8 mouse cellular contexts compared by ENCODE assay signal in the genomic region with DNA sequence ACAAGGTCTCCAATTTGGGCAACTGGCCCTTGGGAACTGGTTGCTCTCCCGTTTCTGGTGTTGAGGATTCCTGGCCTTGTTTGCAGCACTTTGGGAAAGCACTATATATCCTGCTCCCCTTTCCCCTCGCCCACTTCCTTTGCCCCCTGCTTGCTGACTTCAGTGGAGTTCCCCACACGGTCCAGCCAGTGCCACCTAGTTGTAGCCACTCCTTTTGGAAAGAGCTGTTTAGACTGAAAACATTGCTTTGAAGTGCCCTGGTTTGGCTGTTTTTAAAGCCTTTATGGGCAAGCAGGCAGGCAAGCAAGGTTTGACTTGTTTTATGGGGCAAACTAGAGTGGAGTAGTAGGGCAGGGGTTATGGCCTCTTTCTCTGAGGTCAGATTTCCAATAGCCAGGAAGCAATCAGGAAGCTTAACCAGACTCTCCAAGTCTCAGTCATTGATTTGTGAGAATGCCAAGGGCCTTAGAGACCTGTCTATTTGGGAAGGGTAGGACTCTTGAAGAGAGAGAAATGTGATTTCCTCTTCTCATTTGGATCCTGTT. TPM values are rescaled to one million over a fixed set of nuclear protein-coding genes. Genes with fewer than 3 reads are reported as not detected.
DNase-seq lines count a peak whose midpoint lies in the region; ATAC-seq and TF ChIP-seq lines count a peak whose summit lies in the region.

No protein-coding gene starts in this region.

- H3K4me3 ChIP-seq in heart, adult 2 months: peak overlapping the region; percentile 50
- H3K4me3 ChIP-seq in embryonic facial prominence, embryonic 12.5 days: peak overlapping the region; percentile 68
- H3K4me3 ChIP-seq in midbrain, embryonic 10.5 days: peak overlapping the region; percentile 78

- intact Hi-C loops in heart, adult 2 months (cut with DNase I): loop anchor here (1.0 to 2.0 kb wide), 3 partner anchors 8 to 69 kb away; no protein-coding TSS in a partner anchor
- intact Hi-C loops in left cerebral cortex, postnatal 36 days (cut with DNase I): loop anchor here (2.0 to 5.0 kb wide), 3 partner anchors 45 to 83 kb away; no protein-coding TSS in a partner anchor
- intact Hi-C loops in left cerebral cortex, postnatal 4 days (cut with DNase I): loop anchor here (10.0 kb wide), 1 partner anchor 61 kb away; no protein-coding TSS in a partner anchor

- TF ChIP-seq EP300 in heart, adult 2 months (IDR thresholded peaks at IDR 0.05; ENCODE audit: insufficient read depth, low read depth, low read length): no peak

- H3K27me3 ChIP-seq in heart, adult 2 months (ENCODE audit: control insufficient read depth, insufficient read depth, low read length): no peaks in the 10 kb centered on the region
- H3K27me3 ChIP-seq in embryonic facial prominence, embryonic 12.5 days: no peaks in the 10 kb centered on the region
- peaks cover 20% of the 10 kb centered on the region for H3K27me3 ChIP-seq in midbrain, embryonic 10.5 days (ENCODE audit: low read depth, poor library complexity, severe bottlenecking)

- no peak for ATAC-seq in embryonic facial prominence, embryonic 12.5 days (ENCODE audit: insufficient number of reproducible peaks, insufficient read depth, low FRiP score, low TSS enrichment)

- H3K9ac ChIP-seq in heart, adult 2 months (ENCODE audit: low read depth, low read length): peak overlapping the region; percentile 80
- H3K9ac ChIP-seq in embryonic facial prominence, embryonic 12.5 days: peak overlapping the region; percentile 85

- H3K9me3 ChIP-seq in embryonic facial prominence, embryonic 12.5 days: no peaks in the 10 kb centered on the region
- no peaks in the 10 kb centered on the region for H3K9me3 ChIP-seq in midbrain, embryonic 10.5 days (replicated peaks)

- TF ChIP-seq CTCF in heart, adult 2 months (IDR thresholded peaks at IDR 0.05): no peak

- peak overlapping the region; percentile 91 for H3K4me2 ChIP-seq in embryonic facial prominence, embryonic 12.5 days (replicated peaks)

- peak overlapping the region; percentile 93 for H3K27ac ChIP-seq in heart, adult 2 months
- no peak overlapping the region for H3K27ac ChIP-seq in embryonic facial prominence, embryonic 12.5 days
- H3K27ac ChIP-seq in midbrain, embryonic 10.5 days (replicated peaks): no peak overlapping the region

- peaks cover 15% of the 10 kb centered on the region for H3K4me1 ChIP-seq in heart, adult 2 months (ENCODE audit: control insufficient read depth, insufficient read depth, low read length)
- peaks cover 31% of the 10 kb centered on the region for H3K4me1 ChIP-seq in embryonic facial prominence, embryonic 12.5 days
- H3K4me1 ChIP-seq in midbrain, embryonic 10.5 days: peaks cover 36% of the 10 kb centered on the region

- H3K79me2 ChIP-seq in heart, adult 2 months (replicated peaks; ENCODE audit: control insufficient read depth, insufficient read depth, low read length): peaks cover 5% of the 10 kb centered on the region; the same call in 1 of the 2 replicates

- TF ChIP-seq POLR2A in heart, adult 2 months (IDR thresholded peaks at IDR 0.05; ENCODE audit: insufficient read depth, low read depth, low read length): no peak

- no peak for DNase-seq in heart, adult 2 months
- DNase-seq in heart, adult 9 months (ENCODE audit: low spot score in 2 of 2): no peak
- DNase-seq in induced T-regulatory cell, adult 2 months (ENCODE audit: low read depth): peak; percentile 10
- DNase-seq in midbrain, embryonic 10.5 days (ENCODE audit: low spot score): no peak
- no peak for DNase-seq in spleen, adult 18-20 months
- DNase-seq in left cerebral cortex, postnatal 36 days (ENCODE audit: low spot score in 2 of 2): no peak
- no peak for DNase-seq in left cerebral cortex, postnatal 4 days

- WGBS in heart, adult 2 months: 1% methylated on average over 3 of the region's 3 CpGs
- 3% methylated on average over 3 of the region's 3 CpGs for WGBS in embryonic facial prominence, embryonic 12.5 days
- 20% methylated on average over 3 of the region's 3 CpGs for whole genome bisulfite sequencing in midbrain, embryonic 10.5 days

- H3K36me3 ChIP-seq in heart, adult 2 months (ENCODE audit: control insufficient read depth, insufficient read depth, low read length): peaks cover 40% of the 10 kb centered on the region
- no peaks in the 10 kb centered on the region for H3K36me3 ChIP-seq in embryonic facial prominence, embryonic 12.5 days
- peaks cover 2% of the 10 kb centered on the region for H3K36me3 ChIP-seq in midbrain, embryonic 10.5 days

RNA-seq across cellular contexts. Expression of gene Mprip, which starts 2.7 kb away (rescaled TPM):
- total RNA-seq in heart, adult 2 months (2021): 100 to 1,000 TPM; 132 to 142 TPM
- 77.1 and 81.6 TPM in 2 replicates for polyA plus RNA-seq in heart, adult 2 months (2012; rRNA removed)
- polyA plus RNA-seq in embryonic facial prominence, embryonic 12.5 days (2016; fragmentation: Nextera tagmentation; extraction: Ambion mirVana): 87.9 and 109 TPM in 2 replicates
- 24.6 and 27.1 TPM in 2 replicates for polyA plus RNA-seq in midbrain, embryonic 10.5 days (2016; fragmentation: Nextera tagmentation; extraction: Ambion mirVana)
- 100 to 1,000 TPM; 293 to 299 TPM for total RNA-seq in left cerebral cortex, postnatal 36 days (2021)
- 100 to 1,000 TPM; 270 to 281 TPM for total RNA-seq in left cerebral cortex, postnatal 4 days (2021)
